Mouse (Mus musculus) left cerebral cortex, postnatal 10 days (tissue): Measurements from ENCODE around the gene Clec18a. TPM values are rescaled to one million over a fixed set of nuclear protein-coding genes. Genes with fewer than 3 reads are reported as not detected.

ENCODE experiments used
- DNase-seq, 2 experiments: peaks; one replicate each; pipeline ENCODE4 v3.0.0; 2021 to 2022; ENCODE audit warnings: low spot score in 2 of 2, mixed read lengths in 1 of 2; ENCODE audit errors: extremely low spot score in 1 of 2
- intact Hi-C: fragments of 180-260 bp; cut with DNase I; formaldehyde crosslinking; loops from one replicate; pipeline ENCODE4 v1.15.1; 2025
- total RNA-seq, 2 experiments: library from RNA; stranded (reverse); gene quantifications; 2 replicates each; pipeline ENCODE4 v1.2.3; 2021

The Clec18a gene
- total RNA-seq, 2 experiments from 2014 or later = 0.26 TPM; not detected in 1

DNA sequence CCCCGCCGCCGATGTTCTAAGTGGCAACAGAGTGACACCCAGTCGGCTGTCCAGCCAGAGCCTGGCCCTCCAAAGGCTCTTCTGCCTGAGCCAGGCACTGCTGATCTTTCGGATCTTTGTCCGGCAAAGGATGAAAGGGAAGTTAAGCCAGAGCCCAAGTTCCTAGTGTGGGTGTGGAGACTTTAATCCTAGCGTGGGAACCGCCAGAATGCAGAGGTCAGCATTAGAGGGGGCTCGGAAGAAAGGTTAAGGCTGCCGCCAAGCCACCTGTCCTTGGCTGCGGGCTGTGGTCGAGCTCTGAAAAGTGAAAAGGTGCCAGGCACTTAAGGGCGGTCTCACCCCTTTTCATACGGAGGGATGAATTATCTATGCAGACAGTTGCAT lies 30.5 kb downstream of the Clec18a start:
- intact Hi-C loops = no loop called here

DNA sequence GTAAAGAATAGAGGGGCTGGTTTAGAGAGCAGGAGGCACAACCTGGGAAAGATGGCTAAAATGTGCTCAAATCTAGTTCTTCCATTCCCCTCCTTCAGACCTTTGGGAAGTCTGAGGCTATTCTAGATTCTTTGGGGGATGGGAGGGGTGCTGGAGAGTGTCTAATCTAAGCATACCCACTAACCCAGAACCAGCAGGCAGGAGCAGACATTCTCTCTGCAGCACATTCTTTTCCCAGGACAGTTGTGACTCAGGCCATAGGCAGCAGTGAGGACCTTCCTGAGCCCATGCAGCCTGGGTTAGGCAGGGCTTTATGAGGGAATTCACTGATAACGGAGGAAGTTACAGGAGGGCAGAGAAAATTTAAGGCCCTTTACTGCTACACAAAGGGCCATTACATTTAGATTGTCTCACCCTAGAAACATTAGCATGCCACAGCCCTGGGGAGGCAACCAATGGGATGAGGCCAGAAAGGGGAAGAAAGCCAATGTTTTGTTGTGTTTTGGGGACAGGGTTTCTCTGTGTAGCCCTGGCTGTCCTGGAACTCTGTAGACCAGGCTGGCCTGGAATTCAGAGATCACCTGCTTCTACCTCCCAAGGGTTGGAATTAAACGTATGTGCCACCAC lies 33.2 kb downstream of the Clec18a start:
- no peak for DNase-seq
- intact Hi-C loops = no loop called here

More for the DNA sequence above, 30.5 kb downstream of the Clec18a start:
- no peak for DNase-seq

DNA sequence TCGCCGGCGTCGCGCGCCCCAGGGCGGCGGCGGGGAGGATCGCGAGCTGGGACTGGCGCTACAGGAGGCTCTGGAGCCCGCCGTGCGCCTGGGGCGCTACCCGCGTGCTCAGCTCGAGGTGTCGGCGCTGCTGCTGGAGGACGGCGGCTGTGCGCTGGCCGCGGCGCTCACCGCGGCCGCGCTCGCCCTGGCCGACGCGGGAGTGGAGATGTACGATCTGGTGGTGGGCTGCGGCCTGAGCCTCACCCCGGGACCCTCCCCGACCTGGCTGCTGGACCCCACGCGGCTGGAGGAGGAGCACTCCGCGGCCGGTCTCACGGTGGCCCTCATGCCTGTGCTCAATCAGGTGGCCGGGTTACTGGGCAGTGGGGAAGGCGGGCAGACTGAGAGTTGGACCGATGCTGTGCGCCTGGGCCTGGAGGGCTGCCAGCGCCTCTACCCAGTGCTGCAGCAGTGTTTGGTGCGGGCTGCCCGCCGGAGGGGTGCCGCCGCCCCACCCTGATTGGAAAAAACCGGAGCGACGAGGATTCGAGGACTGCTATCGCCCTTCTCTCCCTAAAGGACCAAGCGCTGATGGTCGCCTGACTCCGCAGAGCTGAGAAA lies 35.4 kb downstream of the Clec18a start:
- DNase-seq = peak in 1 of 2 experiments; percentile 70
- intact Hi-C loops = loop anchor here (2.0 kb wide), 1 partner anchor 34 kb away; no protein-coding TSS in a partner anchor

DNA sequence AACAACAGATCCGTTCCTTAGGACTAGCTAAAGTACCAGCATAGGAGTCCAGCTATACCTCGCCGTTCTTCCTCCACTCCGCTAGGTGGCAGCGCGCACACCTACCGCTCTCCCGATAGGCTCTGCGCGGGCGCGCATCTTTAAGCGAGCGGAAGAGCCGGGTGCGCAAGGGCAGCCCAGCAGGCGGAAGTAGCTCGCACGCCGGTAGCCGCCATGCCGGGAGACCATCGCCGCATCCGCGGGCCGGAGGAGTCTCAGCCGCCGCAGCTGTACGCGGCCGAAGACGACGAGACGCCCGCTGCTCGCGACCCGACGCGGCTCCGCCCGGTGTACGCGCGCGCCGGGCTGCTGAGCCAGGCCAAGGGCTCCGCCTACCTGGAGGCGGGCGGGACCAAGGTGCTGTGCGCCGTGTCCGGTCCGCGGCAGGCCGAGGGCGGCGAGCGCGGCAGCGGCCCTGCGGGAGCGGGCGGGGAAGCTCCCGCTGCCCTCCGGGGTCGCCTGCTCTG lies 36.0 kb downstream of the Clec18a start, which contains the start of gene Exosc6:
TSS of gene Exosc6 (plus strand) at position 182 of the 506 bp plus-strand sequence.
- DNase-seq = peak; percentile 87 to 95
- intact Hi-C loops = loop anchor here (2.0 kb wide), 1 partner anchor 35 kb away; no protein-coding TSS in a partner anchor

DNA sequence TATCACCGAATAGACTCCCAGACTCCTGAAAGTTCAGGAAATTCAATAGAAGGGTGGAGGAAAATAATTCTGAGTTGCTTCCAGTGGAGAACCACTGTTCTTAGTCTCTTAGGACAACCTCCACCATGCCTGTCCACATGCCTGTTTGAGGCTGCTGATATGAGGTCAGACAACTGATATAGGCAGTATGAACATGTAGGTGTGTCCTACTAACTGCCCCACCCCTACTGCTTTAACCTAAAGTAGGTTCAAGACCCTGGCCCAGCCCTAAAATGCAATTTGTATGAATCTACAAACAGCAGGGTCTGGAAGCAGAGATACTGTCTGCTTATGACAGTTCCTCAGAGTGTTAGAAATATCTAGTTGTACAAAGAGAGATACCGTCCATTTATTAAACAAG lies 36.6 kb downstream of the Clec18a start:
- no peak for DNase-seq
- intact Hi-C loops = loop anchor here (2.0 kb wide), 1 partner anchor 35 kb away; no protein-coding TSS in a partner anchor

DNA sequence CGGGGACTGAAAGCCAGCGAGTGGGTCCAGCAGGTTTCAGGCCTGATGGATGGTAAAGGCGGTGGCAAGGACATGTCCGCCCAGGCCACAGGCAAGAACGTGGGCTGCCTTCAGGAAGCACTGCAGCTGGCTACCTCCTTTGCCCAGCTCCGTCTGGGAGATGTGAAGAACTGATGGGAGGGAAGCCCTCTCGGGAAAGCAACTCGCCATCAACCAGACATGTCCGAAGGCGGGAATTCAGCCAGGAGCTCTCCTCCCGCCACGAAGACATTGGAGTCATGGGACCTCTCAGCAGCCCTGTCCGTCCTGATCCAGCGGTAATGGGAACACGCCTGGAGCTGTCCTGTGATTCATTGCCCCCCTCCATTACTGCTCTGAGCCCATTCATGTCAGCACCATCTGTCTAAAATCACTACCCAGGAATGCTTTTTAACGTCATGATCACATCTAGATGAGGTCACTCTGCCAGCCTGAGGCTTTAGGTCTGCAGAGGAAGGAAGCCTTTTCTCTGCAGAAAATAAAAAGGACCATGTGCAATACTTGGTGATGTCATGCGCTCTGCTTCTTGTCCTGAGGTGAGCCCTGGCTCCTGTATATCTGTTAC lies 37.1 kb downstream of the Clec18a start:
- intact Hi-C loops = no loop called here
- no peak for DNase-seq

DNA sequence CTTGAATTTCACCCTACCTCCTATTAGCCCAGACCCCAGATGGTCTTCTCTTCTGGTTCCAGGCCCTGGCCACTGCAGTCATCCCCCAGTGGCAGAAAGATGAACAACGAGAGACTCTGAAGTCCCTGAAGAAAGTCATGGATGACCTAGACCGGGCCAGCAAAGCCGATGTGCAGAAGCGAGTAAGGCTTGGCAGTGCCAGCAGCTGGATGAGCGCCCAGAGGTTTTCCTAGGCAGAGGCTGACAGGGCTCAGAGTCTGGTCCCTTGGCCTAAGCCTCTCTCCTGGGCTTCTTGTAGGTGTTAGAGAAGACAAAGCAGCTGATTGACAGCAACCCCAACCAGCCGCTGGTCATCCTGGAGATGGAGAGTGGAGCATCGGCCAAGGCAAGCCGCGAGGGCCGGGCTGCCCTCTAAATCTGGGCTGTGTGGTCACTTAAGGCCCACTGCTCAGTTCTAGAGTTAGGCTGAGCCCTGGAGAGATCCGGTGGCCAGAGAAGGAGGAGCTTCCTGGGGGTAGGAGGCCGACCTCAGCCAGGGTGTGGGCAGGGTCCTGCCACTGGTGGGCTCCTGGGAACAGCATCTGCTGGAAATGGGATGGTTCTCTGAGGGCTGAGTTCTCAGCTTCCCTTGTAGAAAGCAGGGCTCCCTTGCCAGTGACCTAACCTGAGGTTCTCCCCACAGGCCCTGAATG lies 38.3 kb downstream of the Clec18a start:
- peak in 1 of 2 experiments; percentile 39 for DNase-seq
- intact Hi-C loops = no loop called here

DNA sequence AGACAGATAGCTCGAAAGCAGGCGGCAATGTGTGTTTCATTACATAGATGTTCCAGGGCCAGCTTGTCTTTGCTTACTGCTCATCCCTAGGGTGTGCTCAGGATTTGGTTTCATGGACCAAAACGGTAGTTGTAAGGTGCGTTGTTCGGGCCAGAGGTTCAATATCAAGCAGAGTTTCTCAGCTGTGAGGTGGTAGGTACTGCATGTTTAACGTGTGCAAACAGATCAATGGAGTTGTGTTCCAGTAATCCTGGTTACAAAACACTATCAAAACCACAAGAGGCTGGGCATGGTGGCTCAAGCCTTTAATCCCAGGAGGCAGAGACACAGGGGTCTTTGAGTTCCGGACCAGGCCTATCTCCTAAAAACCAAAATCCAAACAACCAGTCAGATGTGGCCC lies 43.1 kb downstream of the Clec18a start:
- DNase-seq = no peak
- intact Hi-C loops = loop anchor here (10.0 kb wide), 1 partner anchor 64 kb away; no protein-coding TSS in a partner anchor

DNA sequence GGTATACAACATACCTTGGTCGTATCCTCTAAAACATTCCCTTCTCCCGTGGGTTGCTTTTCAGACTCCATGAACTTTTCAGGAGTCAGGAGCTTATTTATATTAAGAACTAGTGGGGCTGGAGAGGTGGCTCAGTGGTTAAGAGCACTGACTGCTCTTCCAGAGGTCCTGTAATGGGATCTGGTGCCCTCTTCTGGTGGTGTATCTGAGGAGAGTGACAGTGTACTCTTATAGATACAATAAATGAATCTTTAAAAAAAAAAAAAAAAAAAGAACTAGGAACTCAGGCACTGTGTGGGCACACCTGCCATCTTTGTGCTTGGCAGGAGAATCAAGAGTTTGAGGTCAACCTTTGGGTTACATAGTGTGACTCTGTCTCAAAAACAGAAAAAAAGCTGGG lies 43.5 kb downstream of the Clec18a start:
- intact Hi-C loops = loop anchor here (10.0 kb wide), 1 partner anchor 64 kb away; no protein-coding TSS in a partner anchor
- no peak for DNase-seq

DNA sequence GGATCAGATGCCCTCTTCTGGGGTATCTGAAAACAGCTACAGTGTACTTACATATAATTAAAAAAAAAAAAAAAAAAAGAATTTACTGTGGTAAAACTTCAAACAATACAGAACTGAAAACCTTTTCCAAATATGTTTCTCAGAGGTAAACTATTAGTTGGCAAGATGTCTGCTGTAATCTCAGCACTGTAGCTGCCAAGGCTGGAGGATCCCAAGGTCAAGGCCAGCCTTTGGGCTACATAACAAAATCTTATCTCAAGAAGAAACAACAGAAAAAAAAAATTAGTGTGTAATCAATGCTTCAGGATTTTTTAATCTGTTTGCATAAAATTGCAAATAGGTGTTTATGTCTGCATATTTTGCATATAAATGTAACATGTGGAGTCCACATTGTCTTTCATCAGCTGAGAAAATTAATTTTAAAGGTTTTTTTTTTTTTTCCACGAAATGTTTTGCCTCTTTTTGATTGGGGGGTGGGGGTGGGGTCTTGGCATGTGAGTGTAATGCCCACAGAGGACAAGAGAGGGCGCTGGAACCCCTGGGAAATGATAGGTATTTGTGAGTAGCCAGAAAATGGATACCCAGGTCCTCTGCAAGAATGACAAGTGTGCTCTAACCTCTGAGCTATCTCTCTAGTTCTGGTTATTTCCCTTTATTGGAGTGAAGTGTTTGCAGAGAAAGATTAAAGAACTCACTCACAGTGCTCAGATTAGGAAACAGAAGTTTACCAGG lies 48.1 kb downstream of the Clec18a start:
- DNase-seq = no peak
- intact Hi-C loops = loop anchor here (10.0 kb wide), 1 partner anchor 59 kb away; no protein-coding TSS in a partner anchor

DNA sequence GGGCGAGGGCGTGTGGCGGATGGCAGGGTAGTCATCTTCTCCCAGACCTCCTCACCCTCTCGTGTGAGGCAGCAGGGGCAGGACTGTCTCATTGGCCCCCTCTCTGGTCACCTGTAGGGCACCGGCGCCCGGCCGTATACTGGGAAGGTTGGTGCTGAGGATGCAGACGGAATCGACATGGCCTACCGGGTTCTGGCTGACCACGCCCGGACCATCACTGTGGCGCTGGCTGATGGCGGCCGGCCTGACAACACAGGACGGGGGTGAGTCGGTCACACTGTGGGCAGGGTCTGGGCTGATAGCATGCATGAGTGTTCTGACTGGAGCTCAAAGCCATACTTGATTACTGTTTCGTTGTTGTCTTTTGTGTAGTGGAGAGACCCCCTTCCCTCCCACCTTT lies 49.7 kb downstream of the Clec18a start:
- DNase-seq = no peak
- intact Hi-C loops = loop anchor here (10.0 kb wide), 1 partner anchor 58 kb away; no protein-coding TSS in a partner anchor

DNA sequence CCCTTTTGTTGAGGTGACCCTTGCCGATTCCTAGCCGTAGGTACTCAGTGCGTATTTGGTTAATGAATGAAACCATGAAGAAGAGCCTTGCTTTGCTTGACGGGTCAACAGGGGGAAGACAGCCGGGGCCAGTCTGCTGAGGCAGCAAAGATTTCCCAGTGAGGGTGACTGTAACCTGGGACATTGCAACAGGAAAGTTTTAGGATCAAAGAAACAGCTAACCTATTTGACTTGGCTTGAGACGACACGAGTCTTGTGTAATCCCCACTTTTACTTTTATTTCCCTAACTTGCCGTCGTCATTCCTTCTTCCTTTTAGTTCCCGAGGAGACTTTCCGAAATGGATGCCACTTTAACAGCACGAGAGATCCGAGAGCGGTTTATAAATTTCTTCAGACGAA lies 55.6 kb downstream of the Clec18a start:
- intact Hi-C loops = no loop called here
- no peak for DNase-seq

DNA sequence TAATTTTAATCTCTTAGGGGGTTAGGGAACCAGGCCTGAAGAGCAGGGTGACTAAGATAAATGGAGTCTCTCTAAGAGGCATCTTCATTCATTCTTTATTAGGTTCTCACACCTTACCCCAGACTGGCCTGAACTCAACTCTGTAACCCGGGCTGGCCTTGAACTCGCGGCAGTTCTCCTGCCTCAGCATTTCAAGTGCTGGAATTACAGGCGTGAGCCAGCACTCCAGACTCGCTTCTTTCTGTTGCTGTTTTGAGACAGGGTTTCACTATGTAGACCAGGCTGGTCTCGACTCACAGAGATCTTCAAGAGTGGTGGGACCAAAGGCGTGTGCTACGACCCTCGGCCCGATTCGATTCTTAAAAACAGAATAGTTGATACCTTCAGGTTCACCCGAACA lies 58.0 kb downstream of the Clec18a start:
- no peak for DNase-seq
- intact Hi-C loops = no loop called here

DNA sequence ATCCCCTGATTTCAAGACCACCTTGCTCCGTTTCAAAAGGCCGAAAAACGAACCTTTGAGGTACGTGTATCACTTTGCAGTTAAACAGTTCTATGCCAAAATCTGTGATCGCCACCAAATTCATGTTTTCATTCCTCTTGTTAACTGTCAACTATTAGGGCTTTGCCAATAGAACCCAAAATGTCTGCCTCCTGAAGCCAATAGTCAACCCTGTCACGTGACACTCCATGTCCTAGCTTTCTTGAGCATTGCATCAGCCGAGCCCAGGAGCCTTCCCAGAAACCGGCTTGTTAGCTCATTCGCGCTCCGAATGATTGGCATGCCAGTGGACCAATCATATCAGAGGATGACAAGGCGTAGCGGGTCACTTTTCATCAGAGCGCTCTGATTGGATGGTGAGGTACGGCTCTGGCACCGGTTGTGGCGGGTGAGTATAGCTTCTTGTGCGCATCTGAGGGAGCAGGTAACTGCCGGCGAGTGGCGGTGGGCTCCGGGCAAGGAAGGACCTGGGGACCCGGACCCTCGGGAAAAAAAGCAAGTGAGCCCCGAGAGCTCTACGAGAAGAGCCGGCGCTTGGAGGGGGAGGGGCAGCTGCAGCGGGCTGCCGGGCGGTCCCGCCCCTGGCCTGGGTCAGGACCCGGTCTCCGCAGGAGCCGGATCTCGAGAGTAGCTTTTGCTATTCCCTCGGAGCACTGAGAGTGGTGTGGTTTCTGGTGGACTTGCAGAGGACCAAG lies 58.6 kb downstream of the Clec18a start:
- intact Hi-C loops = no loop called here
- DNase-seq = peak; percentile 98 to 100

DNA sequence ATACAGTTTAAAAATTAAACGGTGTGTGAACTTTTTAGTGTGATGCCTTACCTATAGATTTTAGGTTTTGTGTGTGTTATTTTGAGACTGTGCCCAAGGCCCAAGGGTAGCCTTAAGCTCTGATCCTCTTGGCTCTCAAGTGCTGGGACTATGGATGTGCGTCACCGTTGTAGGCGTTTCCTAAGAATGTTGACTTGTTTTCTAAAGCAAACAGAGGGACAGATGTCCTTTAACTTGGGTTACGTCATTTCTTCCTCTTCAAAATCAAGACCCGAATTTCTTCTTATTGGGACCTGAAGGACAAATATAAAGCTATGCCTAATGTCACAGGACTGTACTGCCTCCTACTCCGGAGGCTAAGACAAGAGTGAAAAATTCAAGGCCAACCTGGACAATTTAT lies 59.3 kb downstream of the Clec18a start, which contains the start of gene Aars:
TSS of gene Aars (plus strand) at position 229 of the 400 bp plus-strand sequence.
- no peak for DNase-seq
- intact Hi-C loops = no loop called here

DNA sequence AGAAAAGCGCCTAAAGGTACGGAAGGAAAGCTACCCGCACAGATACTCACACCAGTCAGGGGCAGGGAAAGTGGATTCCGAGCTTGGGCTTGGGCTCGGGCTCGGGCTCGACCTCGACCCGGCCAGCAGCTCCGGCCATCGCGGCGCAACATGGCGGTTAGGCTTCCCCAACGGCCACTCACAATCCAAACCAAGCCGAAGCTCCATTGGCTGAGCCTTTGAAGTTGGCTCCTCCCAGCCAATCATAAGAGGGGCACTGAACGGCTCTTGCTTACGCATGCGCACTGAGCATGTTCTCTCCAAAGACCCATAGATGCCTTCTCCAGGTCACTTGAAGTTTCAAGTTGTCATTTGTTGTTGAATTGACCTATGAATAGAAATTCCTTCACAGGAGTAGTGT lies 60.7 kb downstream of the Clec18a start, which contains the start of gene Ddx19b:
TSS of gene Ddx19b (minus strand) at position 180 of the 400 bp plus-strand sequence.
- intact Hi-C loops = no loop called here
- DNase-seq = no peak

DNA sequence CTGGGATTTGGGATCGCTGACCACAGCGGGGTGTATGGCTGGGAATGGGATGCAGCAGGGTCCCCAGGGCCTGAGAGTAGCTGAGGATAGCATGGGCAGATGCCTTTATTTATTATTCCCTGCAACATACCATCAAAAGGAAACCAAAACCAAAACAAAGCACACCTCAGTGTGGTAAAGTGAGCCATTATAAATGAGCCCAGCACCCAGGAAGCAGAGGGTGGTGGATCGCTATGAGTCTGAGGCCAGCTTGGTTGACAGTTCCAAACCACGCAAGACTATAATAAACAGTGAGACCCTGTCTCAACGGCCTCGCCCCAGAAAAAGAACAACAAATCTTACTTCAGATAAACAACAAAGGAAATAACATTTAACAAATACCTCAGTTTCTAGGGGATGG lies 62.2 kb downstream of the Clec18a start:
- no peak for DNase-seq
- intact Hi-C loops = no loop called here

DNA sequence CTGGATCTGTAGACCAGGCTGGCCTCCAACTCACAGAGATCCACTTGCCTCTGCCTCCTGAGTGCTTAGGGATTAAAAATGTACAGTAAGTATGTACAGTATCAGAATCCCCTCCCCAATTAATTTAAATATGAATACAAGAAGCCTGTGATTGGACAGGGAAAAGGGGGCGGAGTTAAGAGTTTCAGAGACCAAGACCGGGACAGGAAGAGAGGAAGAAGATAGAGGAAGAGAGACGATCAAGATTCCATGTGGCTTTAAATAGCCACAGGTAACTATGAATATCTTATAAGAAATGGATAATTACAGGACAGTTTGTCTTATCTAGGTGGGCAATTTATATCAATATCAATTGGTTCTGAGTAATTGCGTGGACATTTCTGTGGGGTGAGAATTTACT lies 62.6 kb downstream of the Clec18a start:
- intact Hi-C loops = no loop called here
- no peak for DNase-seq
